Mouse (Mus musculus): ENCODE data around the gene Rbm41. TPM values are rescaled to one million over a fixed set of nuclear protein-coding genes. Genes with fewer than 3 reads are reported as not detected.

Rbm41 gene
- 2.2 and 2.4 TPM in 2 replicates for polyA plus RNA-seq (2015; fragmentation: Nextera tagmentation; extraction: Ambion mirVana)

DNA sequence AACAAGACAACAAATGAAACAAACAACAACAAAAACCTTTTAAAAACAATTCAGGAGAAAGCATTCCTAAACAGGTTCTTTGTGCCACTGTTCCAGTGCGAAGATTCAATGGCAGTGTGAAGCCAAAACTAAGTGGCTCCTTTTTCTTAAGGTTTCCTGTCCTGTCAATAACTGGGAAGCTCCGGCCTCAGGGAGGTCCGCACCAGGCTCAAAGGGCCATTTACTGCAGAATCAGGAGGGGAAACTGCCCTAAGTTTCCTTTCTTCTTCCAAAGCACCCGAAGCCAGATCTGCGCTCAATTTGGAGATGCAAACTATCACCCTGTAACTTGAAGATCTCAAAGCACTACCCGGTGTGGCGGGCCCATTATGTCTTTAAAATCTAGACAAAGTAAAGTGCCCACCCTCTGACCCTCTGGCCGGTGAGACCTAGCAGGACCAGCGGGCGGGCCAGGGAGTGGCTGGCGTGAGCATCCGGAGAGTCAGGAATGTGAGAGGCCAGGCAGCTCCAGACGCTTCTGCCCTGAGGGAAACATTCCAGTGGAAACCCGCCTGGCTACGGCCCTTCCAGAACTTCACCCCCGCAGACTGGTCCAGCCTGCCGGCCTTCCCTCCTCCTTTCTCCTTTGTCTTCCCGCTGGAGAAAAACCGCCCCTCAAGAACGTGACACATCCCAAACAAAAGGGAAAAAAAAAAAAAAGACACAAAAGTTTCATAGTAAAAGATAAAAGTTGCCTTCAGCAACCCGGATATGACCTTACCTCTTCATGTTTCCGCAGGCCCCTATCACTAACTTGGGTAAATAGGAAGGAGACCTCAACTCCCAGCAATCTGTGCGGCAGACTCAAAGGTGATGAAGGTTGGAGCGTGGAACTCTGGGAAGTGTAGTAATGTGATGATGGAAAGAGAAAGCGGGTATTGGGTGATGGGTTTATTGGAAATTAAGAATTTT is at the start of gene Rbm41:
Rbm41 (minus strand) TSS at position 856 of the 951 bp plus-strand sequence.
- H3K4me3 ChIP-seq (ENCODE audit: low read length), result peak within 1 kb of the TSS; percentile 60
- H3K27me3 ChIP-seq (replicated peaks; ENCODE audit: control insufficient read depth, insufficient read depth, low read length), result no peaks in the 10 kb centered on the region
- H3K9me3 ChIP-seq (ENCODE audit: control insufficient read depth, low read length), result no peaks in the 10 kb centered on the region
- peak within 1 kb of the TSS; percentile 77 for H3K9ac ChIP-seq (ENCODE audit: low read depth, low read length)
- no peaks in the 10 kb centered on the region for H3K4me1 ChIP-seq (ENCODE audit: control insufficient read depth, insufficient read depth, low read length)
- peak; percentile 93 for ATAC-seq
- 12% methylated on average over 25 of the region's 25 CpGs for WGBS
- H3K36me3 ChIP-seq (ENCODE audit: control insufficient read depth, insufficient read depth, low read length), result no peaks in the 10 kb centered on the region
- peak within 1 kb of the TSS; percentile 50 for H3K4me2 ChIP-seq (ENCODE audit: low read depth, low read length)
- H3K27ac ChIP-seq (ENCODE audit: low read length), result peak within 1 kb of the TSS; percentile 43

DNA sequence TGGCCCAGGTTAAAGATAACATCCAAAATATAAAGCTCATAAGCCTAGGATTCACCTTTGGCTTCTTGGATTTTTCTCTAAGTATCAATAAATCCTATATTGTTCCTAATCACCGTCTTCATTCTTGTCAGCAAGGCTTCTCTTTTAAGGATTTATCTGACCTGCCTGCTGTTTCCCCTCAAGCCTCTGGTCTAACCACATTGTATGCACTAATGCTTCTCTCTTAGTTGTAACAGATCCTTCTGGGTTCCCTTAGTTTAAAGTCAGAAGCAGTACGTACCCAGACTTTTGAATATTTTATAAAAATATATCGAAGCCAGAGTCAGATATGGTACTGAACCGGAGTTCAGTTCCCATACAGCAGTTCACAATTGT is 283 bp upstream of the Rbm41 start:
- ATAC-seq, result no peak
- H3K4me3 ChIP-seq (ENCODE audit: low read length), result peak overlapping the region; percentile 60; the same call in 1 of the 2 replicates

DNA sequence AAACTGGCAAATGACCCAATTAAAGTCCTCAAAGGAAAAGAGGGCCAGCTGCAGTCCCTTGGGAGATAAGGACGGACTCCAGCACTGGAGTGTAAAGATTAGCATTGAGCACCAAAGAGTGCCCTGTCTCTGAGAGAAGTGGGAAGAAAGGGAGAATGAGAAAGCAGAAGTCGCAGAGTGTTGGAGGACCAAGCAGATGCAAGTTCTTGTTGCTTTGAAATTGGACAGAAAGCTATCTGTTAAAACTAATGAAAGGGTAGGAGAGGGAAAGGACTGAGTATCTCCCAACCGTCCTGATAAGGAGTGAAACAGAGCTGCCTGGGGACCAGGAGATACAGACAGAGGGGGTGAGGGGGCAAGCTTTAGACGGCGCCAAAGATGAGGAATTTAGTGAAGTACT is 16.3 kb downstream of the Rbm41 start:
- H3K9ac ChIP-seq (ENCODE audit: low read depth, low read length), result no peak overlapping the region
- H3K27me3 ChIP-seq (replicated peaks; ENCODE audit: control insufficient read depth, insufficient read depth, low read length), result no peaks in the 10 kb centered on the region
- H3K4me2 ChIP-seq (ENCODE audit: low read depth, low read length), result no peak overlapping the region
- no peak overlapping the region for H3K27ac ChIP-seq (ENCODE audit: low read length)
- no peak for ATAC-seq
- no peak overlapping the region for H3K4me3 ChIP-seq (ENCODE audit: low read length)
- no peaks in the 10 kb centered on the region for H3K36me3 ChIP-seq (ENCODE audit: control insufficient read depth, insufficient read depth, low read length)
- WGBS, result 79% methylated on average over 5 of the region's 5 CpGs
- no peaks in the 10 kb centered on the region for H3K4me1 ChIP-seq (ENCODE audit: control insufficient read depth, insufficient read depth, low read length)
- H3K9me3 ChIP-seq (ENCODE audit: control insufficient read depth, low read length), result no peaks in the 10 kb centered on the region

More for the DNA sequence above, 283 bp upstream of the Rbm41 start:
- 82% methylated on average over 4 of the region's 4 CpGs for WGBS
- Histone ChIP-seq H3K27me3 (replicated peaks; ENCODE audit: control insufficient read depth, insufficient read depth, low read length) (no peaks in the 10 kb centered on the region), H3K4me2 (ENCODE audit: low read depth, low read length) (no peak overlapping the region), H3K9me3 (ENCODE audit: control insufficient read depth, low read length) (no peaks in the 10 kb centered on the region), H3K27ac (ENCODE audit: low read length) (no peak overlapping the region), H3K36me3 (ENCODE audit: control insufficient read depth, insufficient read depth, low read length) (no peaks in the 10 kb centered on the region), H3K9ac (ENCODE audit: low read depth, low read length) (no peak overlapping the region), H3K4me1 (ENCODE audit: control insufficient read depth, insufficient read depth, low read length) (no peaks in the 10 kb centered on the region)

- Histone ChIP-seq H3K4me2 (ENCODE audit: low read depth, low read length) (no peak overlapping the region), H3K27ac (ENCODE audit: low read length) (no peak overlapping the region), H3K4me3 (ENCODE audit: low read length) (no peak overlapping the region), H3K9me3 (ENCODE audit: control insufficient read depth, low read length) (no peaks in the 10 kb centered on the region), H3K36me3 (ENCODE audit: control insufficient read depth, insufficient read depth, low read length) (no peaks in the 10 kb centered on the region), H3K4me1 (ENCODE audit: control insufficient read depth, insufficient read depth, low read length) (no peaks in the 10 kb centered on the region), H3K9ac (ENCODE audit: low read depth, low read length) (no peak overlapping the region), H3K27me3 (replicated peaks; ENCODE audit: control insufficient read depth, insufficient read depth, low read length) (no peaks in the 10 kb centered on the region)
- ATAC-seq, result no peak
- WGBS, result 86% methylated on average over 1 of the region's 1 CpGs
Observed at GRCm38 (mm10) chrX:139933507-139933906, 64.9 kb downstream of the Rbm41 start.

DNA sequence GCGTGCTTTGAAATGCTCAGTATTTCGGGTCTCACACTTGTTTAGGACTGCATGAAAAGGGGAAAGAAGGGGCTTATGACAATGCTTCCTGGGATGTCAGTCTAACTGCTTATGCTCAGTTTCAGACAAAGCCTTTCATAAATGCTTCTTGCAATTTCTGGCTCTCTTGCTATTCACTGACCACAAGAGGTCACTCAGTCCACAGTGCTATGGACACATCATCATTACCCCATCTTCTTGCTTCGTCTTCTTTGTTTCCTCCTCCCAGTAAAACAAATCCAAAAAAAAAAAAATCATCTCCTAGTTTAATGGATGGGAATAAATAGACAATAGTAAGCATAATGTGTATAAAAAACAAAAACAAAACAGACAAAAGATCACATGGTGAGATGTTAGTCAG is 65.9 kb downstream of the Rbm41 start:
- Histone ChIP-seq H3K27ac (ENCODE audit: low read length) (no peak overlapping the region), H3K4me2 (ENCODE audit: low read depth, low read length) (no peak overlapping the region), H3K4me3 (ENCODE audit: low read length) (no peak overlapping the region), H3K36me3 (ENCODE audit: control insufficient read depth, insufficient read depth, low read length) (no peaks in the 10 kb centered on the region), H3K27me3 (replicated peaks; ENCODE audit: control insufficient read depth, insufficient read depth, low read length) (no peaks in the 10 kb centered on the region), H3K4me1 (ENCODE audit: control insufficient read depth, insufficient read depth, low read length) (no peaks in the 10 kb centered on the region), H3K9me3 (ENCODE audit: control insufficient read depth, low read length) (no peaks in the 10 kb centered on the region), H3K9ac (ENCODE audit: low read depth, low read length) (no peak overlapping the region)
- ATAC-seq, result no peak
- 71% methylated on average over 3 of the region's 3 CpGs for WGBS

GRCm38 (mm10) chrX:139920572-139920971 is 77.8 kb downstream of the Rbm41 start:
- no peak overlapping the region for H3K27ac ChIP-seq (ENCODE audit: low read length)
- no peaks in the 10 kb centered on the region for H3K4me1 ChIP-seq (ENCODE audit: control insufficient read depth, insufficient read depth, low read length)
- no peaks in the 10 kb centered on the region for H3K27me3 ChIP-seq (replicated peaks; ENCODE audit: control insufficient read depth, insufficient read depth, low read length)
- H3K9ac ChIP-seq (ENCODE audit: low read depth, low read length), result no peak overlapping the region
- no peak for ATAC-seq
- H3K36me3 ChIP-seq (ENCODE audit: control insufficient read depth, insufficient read depth, low read length), result no peaks in the 10 kb centered on the region
- H3K9me3 ChIP-seq (ENCODE audit: control insufficient read depth, low read length), result no peaks in the 10 kb centered on the region
- H3K4me2 ChIP-seq (ENCODE audit: low read depth, low read length), result no peak overlapping the region
- no peak overlapping the region for H3K4me3 ChIP-seq (ENCODE audit: low read length)
- 86% methylated on average over 4 of the region's 4 CpGs for WGBS

GRCm38 (mm10) chrX:139891387-139891786 is 107.0 kb downstream of the Rbm41 start:
- no peaks in the 10 kb centered on the region for H3K36me3 ChIP-seq (ENCODE audit: control insufficient read depth, insufficient read depth, low read length)
- H3K4me2 ChIP-seq (ENCODE audit: low read depth, low read length), result no peak overlapping the region
- H3K4me3 ChIP-seq (ENCODE audit: low read length), result no peak overlapping the region
- WGBS, result 36% methylated on average over 1 of the region's 1 CpGs
- no peak overlapping the region for H3K27ac ChIP-seq (ENCODE audit: low read length)
- H3K9me3 ChIP-seq (ENCODE audit: control insufficient read depth, low read length), result no peaks in the 10 kb centered on the region
- H3K9ac ChIP-seq (ENCODE audit: low read depth, low read length), result no peak overlapping the region
- H3K27me3 ChIP-seq (replicated peaks; ENCODE audit: control insufficient read depth, insufficient read depth, low read length), result no peaks in the 10 kb centered on the region
- no peak for ATAC-seq
- H3K4me1 ChIP-seq (ENCODE audit: control insufficient read depth, insufficient read depth, low read length), result no peaks in the 10 kb centered on the region

DNA sequence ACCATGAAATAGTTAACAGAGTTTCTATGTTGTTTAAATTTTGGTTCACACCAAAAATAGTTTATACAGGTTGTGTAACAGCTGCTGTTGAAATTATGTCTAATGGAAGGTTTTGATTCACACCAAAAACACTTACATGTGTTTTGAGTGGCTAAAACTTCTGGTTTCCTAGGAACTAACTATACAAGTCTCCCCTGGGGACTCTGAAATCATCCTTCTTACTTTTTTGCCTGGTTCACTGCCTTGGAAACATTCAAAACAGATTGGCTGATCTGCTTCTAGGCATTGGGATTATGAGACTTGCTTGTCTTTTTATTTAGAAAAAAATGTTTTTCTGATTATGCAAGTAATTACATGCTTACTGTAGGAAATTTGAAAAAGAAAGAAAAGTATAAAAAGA is 115.2 kb downstream of the Rbm41 start:
- no peaks in the 10 kb centered on the region for H3K9me3 ChIP-seq (ENCODE audit: control insufficient read depth, low read length)
- H3K9ac ChIP-seq (ENCODE audit: low read depth, low read length), result no peak overlapping the region
- H3K4me2 ChIP-seq (ENCODE audit: low read depth, low read length), result no peak overlapping the region
- ATAC-seq, result no peak
- H3K4me3 ChIP-seq (ENCODE audit: low read length), result no peak overlapping the region
- H3K27me3 ChIP-seq (replicated peaks; ENCODE audit: control insufficient read depth, insufficient read depth, low read length), result no peaks in the 10 kb centered on the region
- H3K4me1 ChIP-seq (ENCODE audit: control insufficient read depth, insufficient read depth, low read length), result no peaks in the 10 kb centered on the region
- H3K27ac ChIP-seq (ENCODE audit: low read length), result no peak overlapping the region
- H3K36me3 ChIP-seq (ENCODE audit: control insufficient read depth, insufficient read depth, low read length), result no peaks in the 10 kb centered on the region

DNA sequence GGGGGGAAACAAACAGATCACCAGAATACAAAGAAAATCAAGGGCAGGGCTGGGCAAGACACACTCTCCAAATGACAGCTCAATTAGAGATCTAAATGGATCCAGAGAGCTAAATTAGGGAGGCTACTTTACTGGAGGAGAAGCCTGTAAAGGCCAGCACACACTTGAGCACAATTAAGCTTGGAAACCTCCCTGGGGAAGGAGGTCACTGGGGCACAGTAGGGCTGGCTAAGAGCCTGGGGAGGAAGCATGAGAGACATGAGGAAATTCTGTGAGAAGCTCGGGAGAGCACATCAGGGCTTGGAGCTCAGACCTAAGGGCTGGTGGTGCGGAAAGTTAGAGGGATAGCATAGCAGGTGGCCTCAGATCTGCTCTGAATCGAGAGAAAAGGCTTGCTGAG is 120.5 kb downstream of the Rbm41 start:
- Histone ChIP-seq H3K36me3 (ENCODE audit: control insufficient read depth, insufficient read depth, low read length) (no peaks in the 10 kb centered on the region), H3K4me1 (ENCODE audit: control insufficient read depth, insufficient read depth, low read length) (no peaks in the 10 kb centered on the region), H3K27ac (ENCODE audit: low read length) (no peak overlapping the region), H3K9ac (ENCODE audit: low read depth, low read length) (no peak overlapping the region), H3K4me3 (ENCODE audit: low read length) (no peak overlapping the region), H3K4me2 (ENCODE audit: low read depth, low read length) (no peak overlapping the region), H3K27me3 (replicated peaks; ENCODE audit: control insufficient read depth, insufficient read depth, low read length) (no peaks in the 10 kb centered on the region), H3K9me3 (ENCODE audit: control insufficient read depth, low read length) (no peaks in the 10 kb centered on the region)
- 59% methylated on average over 3 of the region's 3 CpGs for WGBS
- no peak for ATAC-seq

Measured in intestine, embryonic 16.5 days (tissue).